Mouse (Mus musculus): Measurements from ENCODE around the gene Dpp6. TPM values are rescaled to one million over a fixed set of nuclear protein-coding genes. Genes with fewer than 3 reads are reported as not detected.

Gene Dpp6
- total RNA-seq, 2 experiments from 2014 or later, result 0.10 to 0.11 TPM

DNA sequence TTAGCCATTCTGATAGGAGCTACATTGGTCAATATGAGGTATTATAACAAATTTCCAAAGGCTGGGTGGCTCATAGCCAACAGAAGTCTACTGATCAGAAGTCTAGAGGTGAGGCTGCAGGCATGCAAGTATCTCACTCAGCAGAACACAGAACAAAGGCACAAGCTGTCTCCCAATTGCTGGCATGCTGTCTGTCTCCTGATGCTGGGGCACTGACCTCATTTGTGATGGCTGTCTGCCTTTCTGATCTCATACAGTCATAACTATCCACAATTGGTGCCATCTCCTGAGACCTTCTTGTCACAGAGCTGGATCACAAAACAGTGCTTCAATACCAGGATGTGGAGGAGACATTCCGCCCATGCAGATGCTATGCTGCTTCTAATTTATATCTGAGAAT is 709.9 kb downstream of the Dpp6 start:
- DNase-seq, result no peak

DNA sequence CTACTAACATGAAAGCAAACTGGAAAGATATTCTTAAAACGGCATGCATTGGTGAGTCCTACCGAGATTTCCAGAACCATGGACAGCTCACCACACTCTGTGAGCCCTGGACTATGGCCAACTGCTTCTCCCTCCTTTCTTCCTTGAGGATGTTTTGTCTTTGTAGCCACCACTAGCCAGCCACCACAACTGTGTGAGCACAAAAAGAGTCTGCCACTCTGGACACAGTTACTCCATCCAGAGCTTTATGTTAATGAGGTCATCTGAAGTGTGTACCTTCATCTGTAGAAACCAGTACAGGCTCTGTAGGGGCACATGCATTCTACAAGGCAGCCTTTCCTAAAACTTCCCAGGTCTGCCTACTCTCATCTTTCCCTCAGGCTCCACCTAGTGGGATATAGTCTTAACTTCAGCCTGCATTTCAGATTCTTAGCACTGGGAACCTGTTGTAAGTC is 727.8 kb downstream of the Dpp6 start:
- peak; percentile 58 for DNase-seq

DNA sequence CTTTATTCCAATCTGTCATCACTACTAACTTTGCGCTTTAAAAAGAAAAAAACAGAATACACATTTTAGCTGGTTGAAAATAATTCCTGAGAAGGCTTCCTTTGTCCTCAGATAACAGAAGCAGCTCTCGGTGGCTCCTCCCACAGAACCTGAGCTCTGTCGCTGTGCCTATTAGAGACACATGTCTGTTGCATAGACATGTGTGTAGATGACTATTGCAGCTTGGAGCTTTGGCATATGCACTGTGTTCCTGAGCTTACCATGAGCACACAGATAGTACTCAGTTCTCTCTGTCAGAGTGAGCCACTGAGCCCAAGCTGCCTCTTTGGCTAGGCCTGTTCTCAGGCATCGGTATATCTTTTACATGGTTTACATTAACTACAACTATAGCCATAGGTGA is 732.3 kb downstream of the Dpp6 start:
- no peak for DNase-seq

DNA sequence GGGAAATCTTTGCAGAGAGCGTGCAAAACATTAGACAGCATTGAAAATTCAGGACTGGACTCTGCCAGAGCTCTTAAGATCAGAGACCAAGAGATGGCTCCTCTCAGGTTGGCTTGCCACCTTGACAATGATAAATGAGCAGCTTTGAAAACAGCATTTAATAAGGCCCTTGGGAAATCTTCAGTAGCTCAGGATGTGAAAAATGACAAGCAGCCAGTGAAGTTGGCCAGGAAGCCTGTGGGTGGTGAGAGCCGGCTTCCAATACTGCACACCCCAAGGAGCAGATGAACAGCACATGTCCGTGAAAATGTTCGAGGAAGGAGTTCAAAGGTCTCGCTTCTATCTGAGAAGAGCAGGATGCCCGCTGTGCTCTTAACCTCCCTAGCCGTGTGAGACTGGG is 748.7 kb downstream of the Dpp6 start:
- no peak for DNase-seq

DNA sequence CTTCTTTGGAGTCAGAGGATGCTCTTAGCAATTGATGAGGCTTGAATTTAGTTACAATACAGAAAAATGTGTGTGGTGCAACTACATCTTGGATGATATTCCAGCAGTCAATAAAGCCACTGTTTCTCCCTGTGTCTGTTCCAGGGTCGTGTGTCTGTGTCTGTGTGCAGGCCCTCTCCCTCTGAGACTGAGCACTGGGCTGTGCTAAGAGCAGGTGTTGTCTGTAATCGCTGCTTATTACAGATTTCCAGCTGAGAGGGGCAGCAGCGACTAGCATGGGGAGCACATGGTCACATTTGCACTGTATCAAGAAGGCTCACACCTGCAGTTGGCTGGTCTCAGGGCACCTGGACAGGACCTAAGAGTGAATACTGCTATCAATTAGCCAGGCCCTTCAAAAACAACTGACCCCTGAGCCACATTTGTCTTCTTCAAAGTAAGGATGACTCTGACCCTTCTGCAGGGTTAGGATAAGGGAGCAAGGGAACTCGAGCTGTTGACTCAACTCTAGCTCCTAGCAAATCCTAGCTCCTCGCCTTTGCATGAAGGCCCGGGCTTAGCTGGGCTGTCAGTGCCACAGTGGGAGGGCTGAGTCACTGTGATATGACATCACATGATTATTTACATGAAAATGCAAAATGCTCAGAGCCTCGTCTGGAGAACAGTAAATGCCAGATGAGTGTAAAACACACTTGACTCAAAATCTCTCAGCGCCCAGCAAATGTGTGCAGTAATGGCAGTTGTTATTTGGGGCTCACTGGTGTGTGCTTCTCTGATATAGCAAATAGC is 771.2 kb downstream of the Dpp6 start:
- no peak for DNase-seq

DNA sequence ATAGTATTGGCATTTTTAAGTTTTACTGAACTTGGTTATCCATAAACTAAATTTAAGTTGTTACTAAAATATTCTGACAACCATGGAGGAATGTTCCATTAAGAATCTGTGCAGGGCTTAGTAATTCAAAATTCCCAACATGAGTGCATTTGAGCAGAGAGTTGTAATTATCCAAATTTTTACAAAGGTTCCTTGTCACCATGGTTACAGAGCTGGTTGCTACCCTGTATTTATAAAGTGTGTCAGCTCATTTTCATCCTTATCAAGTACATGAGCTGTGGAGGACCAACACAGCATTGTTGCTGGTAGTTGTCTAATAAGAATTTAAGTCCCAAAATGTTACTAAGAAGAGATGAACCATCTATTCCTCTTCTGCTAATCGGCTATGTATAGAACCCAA is 787.1 kb downstream of the Dpp6 start:
- DNase-seq, result no peak

DNA sequence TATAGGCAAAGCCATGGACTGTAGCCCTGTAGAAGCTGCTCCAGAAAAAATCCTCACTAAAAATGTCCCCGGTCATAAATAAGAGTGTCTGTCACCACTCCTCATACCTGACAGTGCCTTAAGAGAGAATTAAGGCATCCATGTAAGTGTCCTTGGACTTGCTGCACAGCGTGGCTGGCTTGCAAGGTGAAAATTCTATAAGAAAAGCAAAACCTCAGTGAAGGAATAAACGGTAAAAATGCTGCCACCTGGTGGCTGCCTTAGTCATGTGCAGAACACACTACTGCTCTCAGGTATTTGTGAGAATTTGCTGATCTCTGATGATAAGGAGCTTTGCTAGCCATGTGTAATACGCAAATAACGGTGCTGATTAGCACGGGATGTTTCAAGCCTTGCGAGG is 798.8 kb downstream of the Dpp6 start:
- peak; percentile 37 for DNase-seq

DNA sequence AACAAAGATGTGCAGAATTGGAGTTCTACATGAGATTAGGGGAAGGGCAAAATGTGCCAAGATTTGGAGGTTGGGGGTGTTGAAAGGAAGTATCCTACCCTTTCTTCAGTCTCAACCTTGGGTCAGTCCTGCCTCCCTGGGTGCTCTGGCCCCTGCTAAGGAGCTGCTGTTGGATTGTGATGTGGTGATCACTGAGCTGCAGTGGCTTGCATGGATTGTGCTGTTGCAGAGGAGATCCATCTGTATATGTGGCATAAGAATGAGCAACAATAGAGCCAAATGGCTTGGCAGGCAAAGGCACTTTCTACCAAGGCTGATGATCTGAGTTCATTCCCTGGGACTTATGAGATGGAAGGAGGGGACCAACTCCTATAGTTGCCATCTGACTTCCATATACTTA is 804.8 kb downstream of the Dpp6 start:
- no peak for DNase-seq

DNA sequence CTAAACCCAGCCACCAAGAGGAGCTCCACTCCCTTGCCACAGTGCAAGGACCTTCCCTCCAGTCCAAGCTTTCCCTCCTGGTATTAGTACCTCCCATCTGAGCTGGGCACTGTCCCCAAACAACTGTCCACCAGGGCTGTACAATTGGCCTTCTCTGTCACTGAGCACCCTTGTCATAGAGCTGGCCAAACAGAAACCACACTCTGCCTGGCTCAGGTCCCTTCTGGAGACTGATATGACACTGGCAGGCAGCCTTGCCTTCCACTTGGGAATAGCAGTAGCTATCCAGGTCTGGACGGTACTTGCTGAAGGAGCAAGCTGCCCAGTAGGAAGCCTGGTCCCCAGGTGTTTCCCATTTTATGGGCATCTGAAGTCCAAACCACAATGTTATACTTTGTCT is 806.9 kb downstream of the Dpp6 start:
- DNase-seq, result no peak

DNA sequence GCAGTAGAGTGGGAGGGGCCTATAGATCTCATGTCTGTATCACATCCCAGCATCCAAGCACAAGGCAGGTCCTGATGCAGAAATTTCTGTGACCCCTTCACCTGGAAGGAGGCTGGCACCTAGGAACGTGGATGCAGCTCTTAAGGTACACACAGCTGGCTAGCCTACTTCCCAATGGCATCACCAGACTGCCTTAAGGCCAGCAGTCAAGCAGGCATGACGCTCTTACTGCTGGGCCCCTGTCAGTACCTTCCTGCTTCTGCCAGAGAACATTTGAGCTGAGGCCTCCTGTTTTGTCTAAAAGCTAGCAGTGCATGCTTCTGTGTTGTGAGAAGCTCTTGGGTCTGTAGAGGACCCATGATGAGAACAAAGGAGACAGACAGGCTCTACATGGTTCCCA is 815.1 kb downstream of the Dpp6 start:
- DNase-seq, result no peak

DNA sequence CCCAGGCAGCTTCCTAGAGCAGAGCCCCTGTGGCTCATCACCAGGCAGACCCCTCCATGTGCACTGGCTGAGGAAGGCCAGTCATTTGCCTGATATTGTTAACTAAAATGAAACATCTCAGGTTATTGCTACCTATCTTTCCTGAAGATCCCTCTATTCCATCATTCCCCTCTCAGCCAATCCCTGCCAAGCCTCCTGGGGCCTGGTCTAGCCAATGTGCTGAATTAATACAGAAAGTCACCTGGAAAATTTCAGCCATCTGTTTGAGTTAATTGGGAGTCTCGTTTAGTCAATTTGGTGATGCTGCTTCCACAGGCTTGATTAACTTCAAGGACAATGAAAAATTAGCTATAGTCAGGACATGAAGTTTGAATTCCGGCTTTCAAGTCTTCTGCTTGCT is 818.9 kb downstream of the Dpp6 start:
- no peak for DNase-seq

DNA sequence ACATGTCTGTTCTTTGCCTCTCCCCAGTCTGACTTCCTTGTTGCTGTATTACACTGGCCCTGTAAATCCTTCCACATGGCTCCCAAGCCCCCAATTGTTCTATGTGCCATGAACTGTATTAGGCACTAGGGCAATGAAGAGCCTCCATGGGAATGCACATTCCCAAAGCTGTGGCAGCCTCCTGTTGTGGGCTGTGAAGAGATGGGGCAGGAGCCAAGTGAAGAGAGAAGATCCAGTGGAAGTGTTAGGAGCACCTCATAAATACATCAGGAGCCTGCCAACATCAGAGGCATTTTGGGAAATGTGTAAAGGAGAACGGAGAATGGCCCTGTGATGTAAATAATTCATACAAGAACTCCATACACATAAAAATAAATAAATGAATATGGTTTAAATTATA is 824.9 kb downstream of the Dpp6 start:
- no peak for DNase-seq

DNA sequence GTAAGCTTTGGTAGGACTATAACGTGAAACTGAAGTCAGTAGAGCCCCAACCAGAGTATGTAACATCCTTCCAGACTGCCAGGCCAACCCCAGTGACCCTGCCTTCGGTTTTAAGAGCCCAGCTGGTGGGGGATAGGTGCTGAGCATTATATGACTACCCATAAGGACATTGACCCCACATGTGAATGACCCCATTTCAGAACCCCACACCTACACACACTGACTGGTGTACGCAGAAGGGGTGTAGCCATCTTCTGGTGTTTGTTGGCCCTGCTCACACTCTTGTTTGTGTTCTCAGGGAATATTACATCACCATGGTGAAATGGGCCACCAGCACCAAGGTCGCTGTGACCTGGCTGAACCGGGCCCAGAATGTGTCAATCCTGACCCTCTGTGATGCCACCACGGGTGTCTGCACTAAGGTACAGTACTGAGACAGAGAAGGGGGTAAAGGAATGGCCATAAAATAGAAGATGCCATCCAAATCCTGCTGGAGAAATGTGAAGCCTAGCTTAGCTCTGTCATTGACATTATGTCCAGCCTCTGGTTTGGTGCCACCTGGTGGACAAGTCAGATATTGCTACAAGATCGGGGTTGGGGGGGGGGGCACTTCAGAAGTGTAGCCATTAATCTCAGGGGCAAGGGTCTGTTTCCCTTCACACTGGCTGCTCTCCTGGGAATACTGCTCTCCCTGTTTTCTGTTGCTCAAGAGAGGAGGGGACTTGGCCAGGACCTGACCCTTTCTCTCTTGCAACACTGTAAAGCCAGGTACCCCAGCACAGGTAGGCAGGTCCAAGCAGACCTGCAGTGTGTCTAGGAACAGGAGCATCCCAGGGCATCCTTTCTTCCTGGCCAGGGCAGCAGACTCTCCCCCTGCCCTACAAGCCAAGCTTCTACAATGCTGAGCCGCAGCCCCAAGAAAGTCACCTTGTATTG is 835.1 kb downstream of the Dpp6 start:
- peak; percentile 51 for DNase-seq

DNA sequence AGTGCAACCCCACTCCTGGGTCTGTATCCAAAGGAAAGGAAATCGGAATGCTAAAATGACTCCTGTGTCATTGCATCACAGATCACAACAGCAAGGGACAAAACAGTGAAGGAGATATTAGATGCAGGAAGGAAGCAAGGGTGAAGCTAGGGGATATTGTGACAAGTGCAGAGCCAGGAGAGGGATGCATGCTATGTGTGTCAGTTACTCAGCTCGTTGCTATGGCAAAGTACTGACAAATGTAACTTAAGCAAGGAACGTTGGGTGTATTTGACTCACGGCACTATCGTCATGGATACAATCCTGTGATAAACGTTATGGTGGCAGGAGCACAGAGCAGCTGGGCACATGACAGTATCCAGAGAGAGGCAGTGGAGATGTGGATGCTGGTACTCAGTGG is 839.1 kb downstream of the Dpp6 start:
- DNase-seq, result no peak

DNA sequence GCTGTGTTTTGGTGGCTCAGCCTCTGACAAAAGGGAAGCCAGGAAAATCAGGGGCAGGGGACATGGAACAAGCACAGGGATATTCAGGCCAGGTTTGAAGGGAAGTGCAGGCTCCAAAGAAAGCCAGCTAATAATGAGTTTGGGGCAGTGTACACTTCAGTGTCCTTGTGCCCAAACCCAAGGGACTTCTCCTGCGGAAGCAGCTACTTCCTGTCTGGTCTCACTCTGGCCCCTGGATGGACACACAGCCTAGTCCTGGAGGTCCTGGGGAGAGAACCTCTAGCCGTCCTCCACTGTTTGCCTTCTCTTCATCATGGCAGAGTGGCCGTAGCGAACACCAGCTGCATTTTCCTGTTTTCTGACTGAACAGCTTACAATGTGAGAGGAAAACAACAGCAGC is 840.7 kb downstream of the Dpp6 start:
- no peak for DNase-seq

DNA sequence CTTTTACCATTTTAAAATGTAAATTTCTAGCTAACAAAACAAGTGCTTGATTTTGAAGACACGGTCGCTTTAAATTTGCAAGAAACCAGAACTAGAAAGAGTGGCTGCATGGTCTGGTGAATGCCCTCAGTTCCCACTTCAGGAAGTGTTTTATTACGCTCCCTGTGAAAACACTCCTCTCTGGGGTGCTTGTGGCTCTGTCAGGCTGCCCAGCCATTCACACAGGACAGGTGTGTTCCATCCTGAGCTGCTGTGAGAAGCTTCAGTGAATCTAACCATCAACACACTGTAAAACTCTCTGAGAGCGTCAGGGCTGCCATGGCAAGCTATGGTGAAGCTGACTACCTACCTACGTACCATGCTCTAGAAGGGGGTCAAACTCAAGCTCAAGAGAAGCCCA is 841.2 kb downstream of the Dpp6 start:
- no peak for DNase-seq

DNA sequence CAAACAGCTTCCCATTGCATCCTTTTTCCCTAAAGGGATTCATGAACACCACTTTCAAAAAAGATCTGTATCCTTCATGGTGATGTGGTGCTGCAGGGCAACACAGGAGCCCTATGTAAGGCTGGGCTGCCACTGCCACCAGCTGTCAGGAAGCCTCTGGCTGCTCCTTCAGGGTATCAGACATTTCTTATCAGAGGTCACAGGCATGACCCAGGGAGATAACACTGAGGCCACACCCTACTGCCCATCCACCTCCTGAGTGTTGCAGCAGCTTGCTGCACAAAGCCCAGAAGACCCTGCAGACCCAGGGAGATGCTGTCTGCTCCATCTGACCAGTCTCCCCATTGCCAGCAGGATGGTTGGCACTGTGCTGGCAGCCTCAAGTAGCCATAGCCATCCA is 841.6 kb downstream of the Dpp6 start:
- DNase-seq, result no peak

DNA sequence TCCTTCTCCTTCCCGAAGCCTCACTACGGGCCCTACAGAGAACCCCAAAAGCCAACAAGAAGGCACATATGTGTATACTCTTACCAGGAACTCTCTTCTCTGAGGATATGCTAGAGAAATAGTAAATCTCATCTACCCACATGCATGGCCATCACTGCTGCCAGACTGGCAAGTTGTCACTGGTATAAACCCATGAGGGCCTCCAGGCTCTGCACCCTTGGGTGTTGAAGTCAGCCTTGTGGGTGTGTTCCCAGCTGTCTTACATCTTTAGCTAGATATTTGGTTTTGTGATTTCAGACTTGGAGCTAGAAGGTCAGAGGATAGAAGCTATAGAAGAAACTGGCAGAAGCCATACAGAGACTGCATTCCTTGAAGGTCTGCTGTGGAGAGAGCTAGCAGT is 842.0 kb downstream of the Dpp6 start:
- DNase-seq, result no peak

DNA sequence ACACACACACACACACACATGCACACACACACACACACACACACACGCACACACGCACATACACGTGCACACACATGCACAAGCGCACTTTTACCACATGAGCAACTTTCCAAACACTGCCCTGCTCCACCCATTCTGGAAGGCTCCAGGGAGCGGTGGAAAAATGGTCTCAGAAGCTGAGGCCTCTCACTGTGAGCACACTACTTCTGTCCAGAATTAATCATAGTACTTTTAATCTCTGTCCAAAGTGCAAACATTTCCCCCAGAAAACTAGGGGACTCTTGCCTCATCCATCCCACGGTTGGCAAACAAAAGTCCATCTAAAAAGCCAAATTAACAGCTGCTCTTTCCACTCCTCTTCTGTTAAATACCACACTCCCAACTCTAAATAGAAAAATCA is 842.8 kb downstream of the Dpp6 start:
- DNase-seq, result no peak

DNA sequence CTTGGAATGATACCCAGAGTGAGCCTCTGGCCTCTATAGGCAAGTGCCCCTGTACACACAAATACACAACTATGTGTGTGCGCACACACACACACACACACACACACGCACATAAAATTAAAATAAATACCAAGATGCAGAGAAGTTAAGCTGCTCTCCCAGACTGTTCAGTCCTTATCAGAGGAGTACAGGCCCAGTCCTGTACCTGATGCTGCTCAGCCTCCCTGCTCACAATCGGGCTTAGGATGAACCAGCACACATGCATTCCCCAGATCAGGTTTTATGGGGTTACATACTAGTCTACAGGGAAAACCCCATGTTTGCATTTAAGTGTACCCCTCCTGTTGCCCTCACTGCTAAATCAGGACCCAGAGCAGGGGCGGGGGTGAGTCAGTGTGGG is 847.1 kb downstream of the Dpp6 start:
- no peak for DNase-seq

DNA sequence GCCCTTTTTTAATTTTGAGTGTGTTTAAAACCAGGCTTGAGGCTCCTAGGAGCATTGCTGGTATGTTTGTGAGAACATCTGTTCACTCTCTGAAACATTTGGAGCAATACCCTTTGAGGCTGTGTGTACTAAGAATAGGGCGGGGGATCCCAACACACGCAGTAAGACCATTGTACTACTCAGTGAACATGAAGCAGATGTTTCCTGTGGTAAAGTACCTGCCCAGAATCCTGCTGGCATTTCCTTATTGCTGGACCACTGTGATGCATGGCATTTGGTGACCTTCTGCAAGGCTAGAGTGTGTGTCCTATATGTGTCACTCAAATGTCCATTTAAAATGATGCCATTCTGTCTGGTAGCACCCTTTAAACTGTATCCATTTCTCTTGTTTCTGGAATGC is 854.5 kb downstream of the Dpp6 start:
- DNase-seq, result no peak

DNA sequence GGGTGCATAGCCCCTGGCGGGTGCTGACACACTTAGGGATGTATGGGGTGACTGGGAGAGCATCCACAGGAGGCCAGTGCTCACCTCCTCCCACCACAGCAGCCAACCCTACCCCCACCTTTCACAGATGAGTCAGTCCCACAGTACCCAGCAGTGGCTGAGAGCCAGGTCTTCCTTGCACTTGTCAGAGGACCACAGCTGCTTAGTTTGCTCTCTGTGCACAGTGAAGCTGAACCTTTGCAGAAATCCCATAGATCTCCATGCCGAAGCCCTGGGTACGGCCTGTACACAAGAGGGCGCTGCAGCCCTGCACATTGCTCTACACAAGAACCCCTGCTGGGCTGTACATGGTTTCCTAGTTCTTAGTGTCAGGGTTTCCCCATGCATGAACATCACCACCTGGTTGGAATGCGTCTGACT is 860.3 kb downstream of the Dpp6 start:
- DNase-seq, result peak; percentile 36

DNA sequence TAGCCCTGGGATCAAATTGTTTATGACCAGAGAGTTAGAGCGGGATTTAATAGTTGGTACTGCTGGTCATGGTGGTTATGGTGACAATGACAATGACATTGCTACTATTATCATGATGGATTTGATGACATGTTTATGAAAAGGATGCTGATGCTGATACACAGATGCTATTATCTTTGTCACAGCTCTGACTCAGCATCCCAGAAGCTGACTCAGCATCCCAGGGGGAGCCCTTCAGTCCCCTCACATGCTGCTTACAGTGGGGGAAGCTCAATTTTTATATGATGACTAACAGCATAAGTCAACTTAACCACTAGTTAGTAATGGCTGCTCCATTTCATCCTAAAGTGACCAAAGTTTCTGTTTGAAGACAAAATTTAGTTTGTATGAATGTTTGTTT is 862.1 kb downstream of the Dpp6 start:
- no peak for DNase-seq

DNA sequence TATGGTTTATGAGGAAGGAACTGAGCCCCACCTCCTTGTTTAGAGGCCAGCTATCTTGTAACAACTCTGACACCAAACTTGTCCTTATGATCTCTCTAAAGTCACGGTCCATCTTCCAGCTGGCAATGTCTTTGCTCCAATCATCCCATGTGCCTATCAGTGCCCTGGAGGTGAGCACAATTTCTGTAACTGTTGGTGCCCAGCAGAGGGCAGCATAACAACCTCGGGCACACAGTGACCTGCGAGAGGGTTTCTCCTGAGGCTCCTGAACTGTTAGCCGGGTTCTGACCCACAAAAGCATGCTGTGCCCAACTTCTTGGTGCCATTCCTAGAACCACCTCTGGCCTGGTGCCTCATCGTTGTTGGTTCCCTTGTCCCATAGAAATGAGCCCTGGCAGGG is 863.5 kb downstream of the Dpp6 start:
- peak; percentile 38 for DNase-seq
